Mouse (Mus musculus) ES-E14 (cell line): ENCODE measurements around the gene Nos1ap.

ENCODE experiments used
- CHD2 ChIP-seq: IDR thresholded peaks from 2 replicates; pipeline ENCODE4 v1.6.1; 2014; ENCODE audit warnings: mild to moderate bottlenecking, low read depth, low read length, inconsistent platforms
- HCFC1 ChIP-seq: IDR thresholded peaks from 2 replicates; pipeline ENCODE4 v1.6.1; 2012; ENCODE audit warnings: low read length, inconsistent platforms, borderline replicate concordance; ENCODE audit not compliant: insufficient read depth
- MAFK ChIP-seq: IDR thresholded peaks from 2 replicates; pipeline ENCODE4 v1.6.1; 2014; ENCODE audit warnings: mild to moderate bottlenecking, low read depth, low read length, inconsistent platforms; ENCODE audit not compliant: insufficient read depth
- ZC3H11A ChIP-seq: IDR thresholded peaks from 2 replicates; pipeline ENCODE4 v1.6.1; 2012; ENCODE audit warnings: low read depth, mild to moderate bottlenecking, inconsistent platforms, low read length, borderline replicate concordance

GRCm38 (mm10) chr1:170255560-170255910 is 334.1 kb downstream of the Nos1ap start:
- TF ChIP-seq CHD2 = no peak
- no peak for TF ChIP-seq HCFC1
- TF ChIP-seq MAFK = no peak
- no peak for TF ChIP-seq ZC3H11A
